Mouse (Mus musculus) hindbrain, postnatal 0 days (tissue): ENCODE data around the gene Adat3. TPM values are rescaled to one million over a fixed set of nuclear protein-coding genes. Genes with fewer than 3 reads are reported as not detected.

ENCODE experiments used
- ATAC-seq: fragments of 200-750 bp; cut with Nextera tagmentation; 2 replicates; pipeline ENCODE4 v1.8.0; 2017; ENCODE audit warnings: mild to moderate bottlenecking, moderate TSS enrichment, moderate library complexity
- DNase-seq: peaks from one replicate; pipeline ENCODE4 v3.0.0-alpha.2; 2015; ENCODE audit warnings: low spot score
- H3K27ac ChIP-seq: fragments of 300-500 bp; sonication (generic); 2 replicates; pipeline ENCODE4 v1.5.1; 2014; ENCODE audit warnings: mild to moderate bottlenecking
- H3K27me3 ChIP-seq: fragments of 300-500 bp; sonication (generic); 2 replicates; pipeline ENCODE4 v1.6.1; 2014; ENCODE audit warnings: low read length, mixed read lengths; ENCODE audit not compliant: insufficient read depth
- H3K36me3 ChIP-seq: fragments of 300-500 bp; sonication (generic); 2 replicates; pipeline ENCODE4 v1.6.1; 2014; ENCODE audit warnings: low read length, mixed read lengths; ENCODE audit not compliant: insufficient read depth
- H3K4me1 ChIP-seq: fragments of 300-500 bp; sonication (generic); 2 replicates; pipeline ENCODE4 v1.6.1; 2014; ENCODE audit warnings: antibody characterized with exemption, low read length, mixed read lengths; ENCODE audit not compliant: insufficient read depth
- H3K4me2 ChIP-seq: fragments of 300-500 bp; sonication (generic); 2 replicates; pipeline ENCODE4 v1.6.1; 2014; ENCODE audit warnings: low read depth, mild to moderate bottlenecking, low read length, moderate library complexity, mixed read lengths
- H3K4me3 ChIP-seq: fragments of 300-500 bp; sonication (generic); 2 replicates; pipeline ENCODE4 v1.5.1; 2014; ENCODE audit warnings: low read length
- H3K9ac ChIP-seq: fragments of 300-500 bp; sonication (generic); replicated peaks from 2 replicates; pipeline ENCODE4 v1.6.1; 2014; ENCODE audit warnings: mild to moderate bottlenecking, low read length, moderate library complexity, mixed read lengths
- H3K9me3 ChIP-seq: fragments of 300-500 bp; sonication (generic); 2 replicates; pipeline ENCODE4 v1.6.1; 2016; ENCODE audit warnings: low read length, mixed read lengths
- CTCF ChIP-seq: IDR thresholded peaks from 2 replicates; pipeline ENCODE4 v1.5.1; 2016; ENCODE audit warnings: antibody characterized with exemption, control low read depth, low read depth
- WGBS: fragments of 180-500 bp; shearing (Covaris S2); extraction: QIAGEN DNeasy Blood & Tissue Kit; methylation state at CpG from one replicate; pipeline ENCODE4 v1.1.7; 2014; 5-methylcytosine and 5-hydroxymethylcytosine counted together
- polyA plus RNA-seq: library from polyadenylated mRNA; unstranded; fragments of >200 nt; fragmentation: Nextera tagmentation; extraction: Ambion mirVana; gene quantifications from 2 replicates; pipeline ENCODE4 v1.2.1, GENCODE M21; 2015
- total RNA-seq: library from RNA; depleted of rRNA; stranded (reverse); fragments of >200 nt; gene quantifications from 2 replicates; pipeline ENCODE4 v1.2.3, GENCODE M21; 2014

The Adat3 gene
- total and polyA plus RNA-seq, 2 experiments from 2014 or later: 3.6 to 7.3 TPM

DNA sequence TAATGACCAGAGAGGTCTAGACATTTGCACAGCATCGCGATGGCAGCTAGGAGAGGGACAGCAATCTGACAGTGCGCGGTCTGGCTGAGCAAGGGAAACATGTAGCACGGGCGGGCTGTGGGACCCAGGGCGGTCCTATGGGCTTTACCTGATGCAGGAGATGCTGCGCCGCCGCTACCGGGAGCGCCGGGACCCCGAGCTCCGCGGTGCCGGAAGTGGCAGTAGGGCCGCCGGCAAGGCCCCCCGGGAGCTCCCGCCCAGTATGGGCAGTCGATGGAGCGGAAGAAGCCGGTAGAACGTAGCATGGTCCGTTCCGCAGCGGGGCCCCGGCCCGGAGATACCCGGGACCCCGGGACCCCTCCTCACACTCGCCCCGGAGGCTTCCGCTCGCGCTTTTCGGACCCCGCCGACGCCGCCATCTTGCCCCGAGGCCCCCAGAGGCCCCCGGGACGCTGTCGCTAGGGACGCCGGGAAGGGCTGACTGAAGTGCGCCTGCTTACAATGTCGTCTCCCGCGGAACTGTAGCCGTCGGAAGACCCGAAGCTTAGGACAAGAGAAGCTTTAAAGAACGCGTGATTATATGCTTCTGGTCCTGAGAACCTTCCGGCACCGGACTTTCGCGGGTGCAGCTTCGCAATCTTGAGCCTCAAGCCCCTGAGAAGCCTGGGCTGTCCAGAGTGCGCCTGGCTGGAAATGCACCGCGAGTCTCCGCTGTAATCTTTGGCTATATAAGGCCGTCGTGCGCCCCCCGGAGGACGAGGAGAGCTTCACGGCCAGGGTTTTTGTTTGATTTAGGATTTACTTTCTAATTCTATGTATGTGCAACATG is 41.4 kb upstream of the Adat3 start, which contains the start of gene Rexo1:
TSS of gene Rexo1 (minus strand) at position 445 of the 829 bp plus-strand sequence.
- DNase-seq (peak; percentile 97), ATAC-seq (peak; percentile 88)
- Histone ChIP-seq H3K4me2 (peak within 1 kb of the TSS; percentile 86), H3K4me3 (peak within 1 kb of the TSS; percentile 100), H3K36me3 (no peaks in the 10 kb centered on the region), H3K4me1 (peaks cover 9% of the 10 kb centered on the region), H3K9me3 (no peaks in the 10 kb centered on the region), H3K27ac (peak within 1 kb of the TSS; percentile 94), H3K9ac (peak within 1 kb of the TSS; percentile 98), H3K27me3 (no peaks in the 10 kb centered on the region)
- under 1% methylated on average over 71 of the region's 72 CpGs for WGBS
- peak; percentile 86 for TF ChIP-seq CTCF

DNA sequence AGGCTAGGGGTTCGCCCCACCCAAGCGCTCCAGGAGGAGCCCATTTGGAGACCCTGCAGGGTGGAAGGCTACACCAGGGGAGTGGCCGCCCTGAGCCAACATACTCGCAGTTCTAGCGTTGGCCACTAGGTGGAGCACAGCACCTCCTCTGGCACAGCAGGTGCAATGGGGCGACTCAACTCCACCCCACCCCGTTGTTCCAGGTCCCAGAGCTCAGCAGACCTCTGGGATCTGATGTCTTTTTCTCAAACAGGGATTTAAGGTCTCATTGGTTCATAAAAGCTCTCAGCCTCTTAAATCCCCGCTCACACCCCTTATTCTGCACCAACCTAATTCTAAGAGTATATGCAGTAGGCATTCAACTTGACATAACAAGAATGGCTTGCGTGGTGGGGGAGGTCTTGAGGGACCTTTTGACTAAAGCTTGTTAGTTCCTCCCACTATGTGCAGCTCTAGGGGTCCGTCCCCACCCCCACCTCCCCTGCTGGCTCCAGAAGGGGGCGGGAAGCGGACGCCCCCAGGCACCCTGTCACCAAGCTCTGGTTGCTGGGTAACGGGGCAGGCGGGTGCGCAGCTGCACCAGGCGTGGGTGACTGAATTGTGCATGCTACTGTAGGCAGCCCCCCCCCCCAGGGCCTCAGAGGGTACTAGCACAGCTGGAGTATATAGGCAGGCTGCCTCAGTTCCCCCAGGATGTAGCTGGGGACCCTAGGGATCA is 36.1 kb upstream of the Adat3 start:
- H3K27ac ChIP-seq: peak overlapping the region; percentile 46
- peaks cover 14% of the 10 kb centered on the region for H3K4me1 ChIP-seq
- H3K9me3 ChIP-seq: no peaks in the 10 kb centered on the region
- no peaks in the 10 kb centered on the region for H3K27me3 ChIP-seq
- peak overlapping the region; percentile 42; the same call in 1 of the 2 replicates for H3K4me2 ChIP-seq
- TF ChIP-seq CTCF: peak; percentile 98
- peaks cover 6% of the 10 kb centered on the region; the same call in 1 of the 2 replicates for H3K36me3 ChIP-seq
- no peak overlapping the region for H3K4me3 ChIP-seq
- no peak overlapping the region for H3K9ac ChIP-seq
- DNase-seq: peak; percentile 87
- ATAC-seq: peak; percentile 50
- WGBS: 12% methylated on average over 17 of the region's 17 CpGs

DNA sequence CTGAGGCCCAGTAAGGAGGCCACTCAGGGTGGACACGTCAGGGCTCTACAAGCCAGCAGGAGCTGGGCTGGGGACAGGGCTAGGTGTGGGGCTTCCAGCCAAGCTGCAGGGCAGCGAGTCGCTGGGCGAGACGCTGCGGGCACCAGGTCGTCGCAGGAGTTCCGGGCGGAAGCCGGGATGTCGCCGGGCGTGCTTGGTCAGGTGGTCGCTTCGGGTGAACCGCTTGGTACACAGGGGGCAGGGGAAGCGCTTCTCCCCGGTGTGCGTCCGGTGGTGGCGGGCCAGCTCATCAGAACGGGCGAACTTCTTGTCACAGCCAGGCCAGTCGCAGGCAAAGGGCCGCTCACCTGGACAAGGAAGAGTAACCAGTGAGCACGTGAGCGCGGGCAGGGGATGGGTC is 33.8 kb upstream of the Adat3 start:
- Histone ChIP-seq H3K27ac (no peak overlapping the region), H3K9ac (no peak overlapping the region), H3K27me3 (no peaks in the 10 kb centered on the region), H3K36me3 (peaks cover 6% of the 10 kb centered on the region; the same call in 1 of the 2 replicates), H3K4me2 (no peak overlapping the region), H3K9me3 (no peaks in the 10 kb centered on the region), H3K4me3 (no peak overlapping the region), H3K4me1 (peaks cover 18% of the 10 kb centered on the region)
- no peak for TF ChIP-seq CTCF
- WGBS: 95% methylated on average over 29 of the region's 29 CpGs
- DNase-seq: no peak
- no peak for ATAC-seq

DNA sequence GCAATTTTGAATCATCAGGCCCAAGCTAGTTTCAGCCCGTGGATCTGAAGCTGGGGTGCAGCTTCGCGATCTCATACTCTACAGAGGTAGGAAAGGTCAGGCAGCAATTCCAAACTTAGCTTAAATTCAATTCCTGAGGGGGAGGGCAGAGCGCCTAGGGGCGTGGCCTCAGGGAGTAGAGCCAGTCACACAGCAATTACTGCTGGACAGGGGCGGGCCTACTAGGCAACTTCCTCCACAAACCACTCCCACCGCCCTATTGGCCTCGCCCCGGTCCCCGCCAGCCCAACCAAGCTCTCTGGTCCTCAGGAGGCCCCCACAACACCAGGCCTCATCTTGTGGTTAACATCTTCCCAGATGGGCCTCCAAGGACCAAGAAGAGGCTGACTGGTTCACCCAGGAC is 33.0 kb upstream of the Adat3 start:
- no peak for ATAC-seq
- no peaks in the 10 kb centered on the region for H3K27me3 ChIP-seq

DNA sequence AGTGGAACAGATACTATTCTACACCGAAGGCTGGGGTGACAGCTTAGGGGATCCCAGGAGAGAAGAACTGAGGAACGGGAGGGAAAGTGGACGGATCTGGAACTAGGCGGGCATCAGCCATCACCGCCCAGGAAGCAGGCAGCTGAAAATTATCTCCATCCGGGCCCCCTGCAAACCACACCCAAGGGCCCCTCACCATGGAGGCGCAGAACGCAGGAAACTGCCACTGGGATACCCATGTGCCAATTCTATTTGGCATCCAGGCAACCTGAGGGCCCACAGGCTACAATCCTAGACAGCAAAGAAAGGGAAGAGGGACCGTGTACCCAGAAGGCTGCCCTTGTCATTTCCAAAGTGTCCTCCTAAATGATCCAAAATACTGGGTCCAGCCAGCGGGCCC is 32.3 kb upstream of the Adat3 start:
- Histone ChIP-seq H3K27ac (peak overlapping the region; percentile 62), H3K9me3 (no peaks in the 10 kb centered on the region), H3K4me1 (peaks cover 27% of the 10 kb centered on the region), H3K4me3 (no peak overlapping the region), H3K27me3 (no peaks in the 10 kb centered on the region), H3K36me3 (peaks cover 6% of the 10 kb centered on the region; the same call in 1 of the 2 replicates), H3K9ac (peak overlapping the region; percentile 35; the same call in 1 of the 2 replicates), H3K4me2 (peak overlapping the region; percentile 47; the same call in 1 of the 2 replicates)
- 82% methylated on average over 10 of the region's 10 CpGs for WGBS
- ATAC-seq (no peak), DNase-seq (no peak)
- no peak for TF ChIP-seq CTCF

More for the DNA sequence above, 33.0 kb upstream of the Adat3 start:
- no peak for TF ChIP-seq CTCF
- Histone ChIP-seq H3K27ac (no peak overlapping the region), H3K9me3 (no peaks in the 10 kb centered on the region), H3K9ac (no peak overlapping the region), H3K4me2 (no peak overlapping the region), H3K36me3 (peaks cover 6% of the 10 kb centered on the region; the same call in 1 of the 2 replicates), H3K4me3 (no peak overlapping the region), H3K4me1 (peaks cover 24% of the 10 kb centered on the region)
- DNase-seq: peak; percentile 18
- WGBS: 49% methylated on average over 10 of the region's 10 CpGs

DNA sequence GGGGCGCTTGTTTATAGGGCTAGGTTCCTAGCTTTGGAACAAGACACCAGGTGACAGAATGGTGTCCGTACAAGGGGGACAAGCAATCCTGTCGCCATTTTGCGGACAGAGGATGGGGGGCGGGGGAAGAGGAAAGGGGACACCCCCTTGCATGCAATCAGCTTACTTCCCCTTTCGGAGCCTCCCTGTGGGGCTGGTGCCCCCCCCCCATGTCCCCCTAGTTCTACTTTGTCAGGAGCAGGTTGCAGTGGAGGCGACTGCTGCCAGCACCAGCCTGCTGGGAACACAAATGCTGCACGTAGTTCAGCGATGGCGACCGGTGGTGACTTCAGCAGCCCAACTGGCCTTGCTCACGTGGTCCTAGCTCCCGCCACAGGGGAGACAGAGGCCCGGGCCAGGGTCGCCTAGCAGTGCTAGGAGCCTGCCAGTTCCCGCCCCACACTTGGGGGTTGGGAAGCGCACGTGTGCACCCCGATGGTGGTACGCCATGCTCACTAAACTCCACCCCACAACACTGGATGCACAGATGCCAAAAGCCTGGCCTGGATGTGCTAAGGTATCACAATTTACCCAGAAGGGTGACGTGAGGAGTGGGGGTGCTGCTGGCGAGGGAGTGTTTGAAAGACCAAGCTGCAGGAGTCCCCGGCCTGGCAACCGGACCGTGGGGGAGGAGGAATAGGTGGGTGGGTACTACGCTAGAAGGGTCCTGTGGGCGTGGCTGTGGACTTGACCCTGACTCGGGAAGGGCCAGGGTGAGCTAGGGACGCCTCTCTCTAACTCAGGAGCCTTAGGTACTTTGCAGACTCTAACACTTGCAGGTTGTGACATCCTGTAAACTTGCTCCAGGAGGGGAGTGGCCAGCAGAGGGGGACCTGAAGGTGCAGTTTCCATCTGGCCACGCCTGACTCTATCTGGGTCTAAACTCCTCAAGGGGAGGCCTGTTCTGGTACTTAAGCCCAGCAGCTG is 31.5 kb upstream of the Adat3 start:
- no peaks in the 10 kb centered on the region for H3K27me3 ChIP-seq
- peak overlapping the region; percentile 11 for H3K4me3 ChIP-seq
- peaks cover 33% of the 10 kb centered on the region for H3K4me1 ChIP-seq
- peak overlapping the region; percentile 62 for H3K27ac ChIP-seq
- TF ChIP-seq CTCF: no peak
- ATAC-seq (peak; percentile 66), DNase-seq (peak; percentile 72)
- H3K9ac ChIP-seq: peak overlapping the region; percentile 35; the same call in 1 of the 2 replicates
- peak overlapping the region; percentile 47 for H3K4me2 ChIP-seq
- WGBS: 18% methylated on average over 28 of the region's 30 CpGs
- H3K9me3 ChIP-seq: no peaks in the 10 kb centered on the region
- H3K36me3 ChIP-seq: peaks cover 6% of the 10 kb centered on the region; the same call in 1 of the 2 replicates
